Mouse (Mus musculus): ENCODE measurements around the gene Spats2l.
A peak's percentile ranks its signal among the peaks of the same experiment; 100 is the strongest.

- TF ChIP-seq FLI1 (IDR thresholded peaks at IDR 0.05; ENCODE audit: low read length): peak; percentile 53; the same call in 1 of the 2 replicates
- TF ChIP-seq GATA1 (IDR thresholded peaks at IDR 0.05; ENCODE audit: borderline replicate concordance, low read length): no peak
Measured at GRCm38 (mm10) chr1:57995432-57996132, 221.6 kb downstream of the Spats2l start, which contains the start of gene Sgo2a.

Measured in megakaryocyte, embryonic 14.5 days (primary cell).